Mouse (Mus musculus) stomach, postnatal 0 days (tissue): ENCODE data around the gene Jak1.

Experiments used
- CTCF ChIP-seq: IDR thresholded peaks from 2 replicates; pipeline ENCODE4 v1.5.1; 2016; ENCODE audit warnings: antibody characterized with exemption, low read depth, mild to moderate bottlenecking, moderate library complexity
- EP300 ChIP-seq: optimal IDR thresholded peaks from 2 replicates; pipeline ENCODE3; 2016; ENCODE audit warnings: antibody characterized with exemption

DNA sequence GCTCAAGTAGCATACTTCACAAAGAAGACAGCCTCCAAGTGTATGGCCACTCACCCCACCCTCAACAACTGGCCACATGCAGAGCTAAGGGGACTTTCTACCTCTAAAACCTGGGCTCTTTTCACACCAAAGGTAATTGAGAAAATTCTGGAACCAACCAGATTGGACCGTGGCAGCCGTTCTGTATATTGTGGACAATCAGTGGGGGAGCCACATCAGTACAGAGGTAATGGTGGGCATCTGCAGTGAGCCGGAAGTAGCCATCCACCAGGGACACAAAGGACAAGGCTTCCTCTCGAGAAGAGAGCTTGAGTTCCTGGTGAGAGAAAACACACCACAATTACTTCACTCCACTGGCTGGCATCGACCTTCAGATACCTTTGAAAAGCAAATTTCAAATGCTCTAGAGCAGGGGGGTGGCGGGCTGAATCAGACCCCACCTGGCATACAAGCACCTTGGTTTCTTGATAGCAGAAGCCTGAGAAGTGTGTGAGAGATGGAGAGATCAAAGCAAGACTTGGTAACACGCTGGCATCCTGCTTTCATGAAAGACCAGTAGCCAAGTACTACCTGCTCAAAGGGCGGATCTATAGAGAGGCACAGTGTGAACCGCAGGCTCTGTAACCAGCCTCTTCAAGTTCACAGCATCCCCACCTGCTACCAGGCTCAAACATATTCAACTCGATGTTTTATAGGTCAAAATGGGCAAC is 90.0 kb downstream of the Jak1 start:
- no peak for TF ChIP-seq CTCF
- TF ChIP-seq EP300: no peak
